Mouse (Mus musculus) kidney, adult 2 months (tissue): ENCODE measurements around the gene Axdnd1.

Experiments used
- CTCF ChIP-seq: fragments of 200-500 bp; conservative IDR thresholded peaks from 2 replicates; pipeline ENCODE4 v1.5.1; 2011; ENCODE audit warnings: low read depth, mild to moderate bottlenecking, control low read depth, low read length, moderate library complexity, mixed read lengths; ENCODE audit not compliant: insufficient read depth, insufficient read length
- POLR2A ChIP-seq: fragments of 200-500 bp; IDR thresholded peaks from one replicate; pipeline ENCODE4 v1.6.1; 2011; ENCODE audit warnings: low read depth, low read length, control low read depth

- TF ChIP-seq CTCF (no peak), POLR2A (no peak)
These were observed 16.8 kb upstream of the Axdnd1 start for GRCm38 (mm10) chr1:156437726-156438125.
